Mouse (Mus musculus) kidney, adult 2 months (tissue): Measurements from ENCODE around the gene Ttc7b.

Experiments used
- CTCF ChIP-seq: fragments of 200-500 bp; conservative IDR thresholded peaks from 2 replicates; pipeline ENCODE4 v1.5.1; 2011; ENCODE audit warnings: low read depth, mild to moderate bottlenecking, control low read depth, low read length, moderate library complexity, mixed read lengths; ENCODE audit not compliant: insufficient read depth, insufficient read length
- POLR2A ChIP-seq: fragments of 200-500 bp; IDR thresholded peaks from one replicate; pipeline ENCODE4 v1.6.1; 2011; ENCODE audit warnings: low read depth, low read length, control low read depth

- TF ChIP-seq CTCF, result no peak
- no peak for TF ChIP-seq POLR2A
Observed at GRCm38 (mm10) chr12:100361330-100361729, 159.3 kb downstream of the Ttc7b start.
